Mouse (Mus musculus): ENCODE results near the gene Irx5. TPM values are rescaled to one million over a fixed set of nuclear protein-coding genes. Genes with fewer than 3 reads are reported as not detected.

Irx5 gene
- polyA plus RNA-seq (2014; fragmentation: Nextera tagmentation; extraction: Ambion mirVana), result 11.2 and 15.4 TPM in 2 replicates

DNA sequence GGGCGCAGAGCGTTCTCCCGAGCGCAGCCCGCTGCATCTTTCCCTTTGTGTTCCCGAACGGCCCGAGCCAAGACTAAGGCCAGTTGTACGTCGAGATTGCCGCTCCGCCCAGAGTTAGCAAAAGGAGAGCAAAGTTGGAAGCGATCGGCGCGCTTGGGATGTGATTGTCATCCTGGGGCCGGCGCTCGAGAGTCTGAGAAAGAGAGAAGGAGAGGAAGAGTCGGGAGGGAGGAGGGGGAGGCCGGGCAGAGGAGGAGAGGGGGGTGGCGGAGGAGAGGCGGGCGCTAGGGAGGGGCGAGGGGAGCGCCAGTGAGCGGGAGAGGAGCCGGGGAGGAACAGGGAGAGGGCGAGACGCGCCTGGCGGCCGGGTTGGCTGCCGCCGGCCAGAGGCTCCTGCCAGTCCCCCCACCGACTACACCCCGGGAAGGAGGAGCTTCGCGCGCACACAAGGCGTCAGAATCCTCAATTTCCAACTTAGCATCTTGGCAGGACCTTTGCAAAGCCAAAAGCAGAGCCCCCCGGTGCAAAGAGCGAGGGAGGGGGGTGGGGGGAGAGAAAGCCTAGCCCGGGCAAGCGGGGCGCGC is at the start of gene Irx5:
TSS of gene Irx5 (plus strand) at position 228 of the 584 bp plus-strand sequence.
- Histone ChIP-seq H3K4me3 (ENCODE audit: low read depth, low read length) (peak within 1 kb of the TSS; percentile 53), H3K9me3 (ENCODE audit: control insufficient read depth, low read length) (no peaks in the 10 kb centered on the region), H3K4me1 (ENCODE audit: control insufficient read depth, insufficient read depth, low read length) (peaks cover 18% of the 10 kb centered on the region), H3K36me3 (ENCODE audit: control insufficient read depth, insufficient read depth, low read length) (no peaks in the 10 kb centered on the region), H3K27me3 (ENCODE audit: control insufficient read depth, insufficient read depth, low read length) (peaks cover 57% of the 10 kb centered on the region), H3K27ac (replicated peaks; ENCODE audit: low read depth, low read length) (peak within 1 kb of the TSS; percentile 84), H3K4me2 (ENCODE audit: low read depth, severe bottlenecking) (peak within 1 kb of the TSS; percentile 84), H3K9ac (ENCODE audit: low read length) (peak within 1 kb of the TSS; percentile 76)
- DNase-seq (ENCODE audit: low spot score) (peak; percentile 84), ATAC-seq (ENCODE audit: insufficient number of reproducible peaks, low FRiP score, low TSS enrichment, low read depth) (peak; percentile 33; the same call in 1 of the 2 replicates)
- WGBS, result 0% methylated on average over 47 of the region's 47 CpGs

DNA sequence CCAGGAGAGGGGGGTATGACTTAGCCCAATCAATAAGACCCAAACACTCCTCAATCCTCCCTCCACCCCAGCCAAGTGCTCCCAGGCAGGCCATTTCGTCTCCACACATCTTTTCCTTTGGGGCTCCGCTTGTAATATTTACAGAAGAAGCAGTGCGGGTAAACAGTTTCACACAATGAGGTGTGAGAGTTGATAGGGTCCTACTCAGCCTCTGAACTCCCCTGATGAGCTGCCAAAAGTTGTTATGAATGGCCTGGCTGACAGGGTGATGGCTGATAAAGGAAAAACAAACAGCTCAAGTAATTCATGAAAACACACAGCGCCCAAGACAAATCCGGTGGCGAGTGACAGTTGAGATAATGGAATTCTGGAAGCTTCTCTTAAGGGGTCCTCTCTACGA is 45.2 kb upstream of the Irx5 start:
- DNase-seq (ENCODE audit: low spot score), result no peak
- no peak overlapping the region for H3K9ac ChIP-seq (ENCODE audit: low read length)
- H3K27me3 ChIP-seq (ENCODE audit: control insufficient read depth, insufficient read depth, low read length), result no peaks in the 10 kb centered on the region
- no peak overlapping the region for H3K4me2 ChIP-seq (ENCODE audit: low read depth, severe bottlenecking)
- H3K4me1 ChIP-seq (ENCODE audit: control insufficient read depth, insufficient read depth, low read length), result peaks cover 3% of the 10 kb centered on the region; the same call in 1 of the 2 replicates
- 34% methylated on average over 7 of the region's 7 CpGs for WGBS
- H3K4me3 ChIP-seq (ENCODE audit: low read depth, low read length), result no peak overlapping the region
- no peak for ATAC-seq (ENCODE audit: insufficient number of reproducible peaks, low FRiP score, low TSS enrichment, low read depth)
- H3K27ac ChIP-seq (replicated peaks; ENCODE audit: low read depth, low read length), result no peak overlapping the region
- no peaks in the 10 kb centered on the region for H3K9me3 ChIP-seq (ENCODE audit: control insufficient read depth, low read length)
- H3K36me3 ChIP-seq (ENCODE audit: control insufficient read depth, insufficient read depth, low read length), result no peaks in the 10 kb centered on the region

DNA sequence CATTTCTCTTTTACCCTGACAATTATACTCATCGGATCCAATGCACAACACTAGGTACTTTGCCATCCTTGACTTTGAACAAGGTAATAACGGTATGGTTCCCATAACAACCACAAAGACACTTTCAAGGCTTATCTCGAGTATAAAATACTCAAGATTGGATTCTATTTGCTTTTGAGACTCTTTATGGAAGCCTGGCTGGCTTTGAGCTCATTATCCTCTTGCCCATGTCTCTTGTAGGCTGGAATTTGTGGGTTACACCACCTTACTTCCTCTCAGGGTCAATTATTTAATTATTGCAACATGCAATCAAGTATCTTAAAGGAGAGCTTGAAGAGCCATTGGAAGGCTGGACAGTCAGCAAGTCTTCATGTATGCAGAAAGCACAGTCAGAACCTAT is 43.7 kb upstream of the Irx5 start:
- Histone ChIP-seq H3K27ac (replicated peaks; ENCODE audit: low read depth, low read length) (no peak overlapping the region), H3K9ac (ENCODE audit: low read length) (no peak overlapping the region), H3K27me3 (ENCODE audit: control insufficient read depth, insufficient read depth, low read length) (no peaks in the 10 kb centered on the region), H3K4me2 (ENCODE audit: low read depth, severe bottlenecking) (no peak overlapping the region), H3K9me3 (ENCODE audit: control insufficient read depth, low read length) (no peaks in the 10 kb centered on the region), H3K4me1 (ENCODE audit: control insufficient read depth, insufficient read depth, low read length) (peaks cover 3% of the 10 kb centered on the region; the same call in 1 of the 2 replicates), H3K4me3 (ENCODE audit: low read depth, low read length) (no peak overlapping the region), H3K36me3 (ENCODE audit: control insufficient read depth, insufficient read depth, low read length) (no peaks in the 10 kb centered on the region)
- WGBS, result 90% methylated on average over 3 of the region's 3 CpGs
- DNase-seq (ENCODE audit: low spot score), result no peak
- no peak for ATAC-seq (ENCODE audit: insufficient number of reproducible peaks, low FRiP score, low TSS enrichment, low read depth)

DNA sequence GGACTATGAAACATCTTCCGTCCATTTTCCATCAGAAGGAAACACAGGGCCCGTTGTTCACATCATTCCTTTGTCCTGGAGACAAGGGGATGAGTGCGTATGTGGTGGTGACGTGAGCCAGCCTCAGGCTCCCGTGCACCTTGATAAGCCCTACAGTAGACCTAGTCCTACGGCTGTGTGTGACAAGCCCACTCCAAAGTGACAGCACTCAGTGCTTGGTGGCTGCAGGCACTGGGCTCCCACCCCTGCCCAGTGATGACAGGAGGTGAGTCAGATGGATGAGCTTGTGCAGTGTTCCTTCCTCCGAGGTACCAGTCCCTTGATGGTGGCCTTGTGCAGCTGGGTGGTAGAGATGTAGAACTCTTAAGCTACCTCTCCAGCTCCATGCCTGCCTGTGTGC is 33.7 kb upstream of the Irx5 start:
- H3K9ac ChIP-seq (ENCODE audit: low read length), result no peak overlapping the region
- H3K36me3 ChIP-seq (ENCODE audit: control insufficient read depth, insufficient read depth, low read length), result no peaks in the 10 kb centered on the region
- H3K27me3 ChIP-seq (ENCODE audit: control insufficient read depth, insufficient read depth, low read length), result no peaks in the 10 kb centered on the region
- no peak for DNase-seq (ENCODE audit: low spot score)
- ATAC-seq (ENCODE audit: insufficient number of reproducible peaks, low FRiP score, low TSS enrichment, low read depth), result no peak
- H3K27ac ChIP-seq (replicated peaks; ENCODE audit: low read depth, low read length), result no peak overlapping the region
- 90% methylated on average over 7 of the region's 7 CpGs for WGBS
- no peak overlapping the region for H3K4me2 ChIP-seq (ENCODE audit: low read depth, severe bottlenecking)
- H3K4me3 ChIP-seq (ENCODE audit: low read depth, low read length), result no peak overlapping the region
- no peaks in the 10 kb centered on the region for H3K9me3 ChIP-seq (ENCODE audit: control insufficient read depth, low read length)
- H3K4me1 ChIP-seq (ENCODE audit: control insufficient read depth, insufficient read depth, low read length), result no peaks in the 10 kb centered on the region

DNA sequence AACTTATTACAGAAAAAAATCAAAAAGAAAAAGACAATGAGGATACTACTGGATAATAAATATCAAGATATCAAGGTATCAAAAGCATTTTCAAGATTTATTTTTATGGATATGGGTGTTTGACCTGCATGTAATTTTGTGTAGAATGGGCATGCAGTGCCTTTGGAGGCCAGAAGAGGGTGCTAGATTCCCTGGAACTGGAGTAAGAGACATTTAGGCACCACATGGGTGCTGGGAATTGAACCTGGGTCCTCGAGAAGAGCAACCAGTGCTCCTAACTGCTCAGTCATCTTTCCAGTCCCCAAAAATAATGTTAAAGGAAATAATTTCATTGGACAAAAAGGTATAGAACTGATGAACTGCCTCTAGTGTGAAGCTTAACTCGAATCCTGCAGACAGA is 30.2 kb upstream of the Irx5 start:
- H3K36me3 ChIP-seq (ENCODE audit: control insufficient read depth, insufficient read depth, low read length), result no peaks in the 10 kb centered on the region
- WGBS, result 92% methylated on average over 2 of the region's 2 CpGs
- H3K27ac ChIP-seq (replicated peaks; ENCODE audit: low read depth, low read length), result no peak overlapping the region

DNA sequence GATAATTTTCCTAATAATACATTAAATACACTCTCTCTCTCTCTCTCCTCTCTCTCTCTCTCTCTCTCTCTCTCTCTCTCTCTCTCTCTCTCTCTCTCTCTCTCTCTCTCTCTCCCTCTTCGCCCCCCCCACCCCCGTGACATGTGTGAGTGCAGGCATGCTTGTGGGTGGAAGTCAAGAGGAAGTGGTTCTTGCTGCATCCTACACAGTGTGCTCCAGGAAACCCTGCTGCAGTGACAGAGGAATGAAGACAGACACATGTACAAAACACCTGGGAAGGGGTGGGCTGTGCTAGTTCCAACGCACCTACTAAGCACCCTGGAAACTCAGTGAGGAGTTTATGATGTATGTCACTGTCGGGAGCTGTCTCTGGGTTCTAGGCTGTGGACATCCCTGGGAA is 28.2 kb upstream of the Irx5 start:
- H3K9ac ChIP-seq (ENCODE audit: low read length), result no peak overlapping the region
- H3K27me3 ChIP-seq (ENCODE audit: control insufficient read depth, insufficient read depth, low read length), result no peaks in the 10 kb centered on the region; the same call in 1 of the 2 replicates
- no peaks in the 10 kb centered on the region for H3K4me1 ChIP-seq (ENCODE audit: control insufficient read depth, insufficient read depth, low read length)
- WGBS, result 71% methylated on average over 3 of the region's 4 CpGs
- H3K9me3 ChIP-seq (ENCODE audit: control insufficient read depth, low read length), result no peaks in the 10 kb centered on the region
- DNase-seq (ENCODE audit: low spot score) (no peak), ATAC-seq (ENCODE audit: insufficient number of reproducible peaks, low FRiP score, low TSS enrichment, low read depth) (no peak)
- H3K4me3 ChIP-seq (ENCODE audit: low read depth, low read length), result no peak overlapping the region
- H3K27ac ChIP-seq (replicated peaks; ENCODE audit: low read depth, low read length), result no peak overlapping the region
- no peak overlapping the region for H3K4me2 ChIP-seq (ENCODE audit: low read depth, severe bottlenecking)
- H3K36me3 ChIP-seq (ENCODE audit: control insufficient read depth, insufficient read depth, low read length), result no peaks in the 10 kb centered on the region

More for the DNA sequence above, 30.2 kb upstream of the Irx5 start:
- H3K4me1 ChIP-seq (ENCODE audit: control insufficient read depth, insufficient read depth, low read length), result no peaks in the 10 kb centered on the region
- H3K4me2 ChIP-seq (ENCODE audit: low read depth, severe bottlenecking), result no peak overlapping the region
- no peaks in the 10 kb centered on the region; the same call in 1 of the 2 replicates for H3K27me3 ChIP-seq (ENCODE audit: control insufficient read depth, insufficient read depth, low read length)
- H3K9me3 ChIP-seq (ENCODE audit: control insufficient read depth, low read length), result no peaks in the 10 kb centered on the region
- H3K4me3 ChIP-seq (ENCODE audit: low read depth, low read length), result no peak overlapping the region
- no peak for ATAC-seq (ENCODE audit: insufficient number of reproducible peaks, low FRiP score, low TSS enrichment, low read depth)
- no peak for DNase-seq (ENCODE audit: low spot score)
- H3K9ac ChIP-seq (ENCODE audit: low read length), result no peak overlapping the region

DNA sequence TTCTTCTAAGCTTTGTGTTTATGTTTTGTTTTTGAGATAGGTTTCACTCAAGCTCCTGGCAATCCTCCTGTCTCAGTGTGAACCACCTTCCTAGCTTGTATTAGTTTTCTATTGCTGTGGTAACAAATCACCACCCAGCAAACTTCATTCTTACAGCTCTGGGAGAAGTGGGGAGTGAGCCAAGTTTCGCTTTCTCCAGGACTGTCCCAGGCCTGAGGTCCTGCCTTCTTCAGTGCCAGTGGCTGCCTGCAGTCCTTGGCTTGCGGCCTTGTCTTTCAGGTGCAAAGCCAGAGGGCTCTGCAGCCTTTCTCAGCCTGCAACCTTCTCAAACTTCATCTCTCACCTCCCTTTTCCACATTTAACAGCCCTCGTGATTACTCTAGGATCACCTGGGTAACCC is 25.6 kb upstream of the Irx5 start:
- H3K27ac ChIP-seq (replicated peaks; ENCODE audit: low read depth, low read length), result no peak overlapping the region

DNA sequence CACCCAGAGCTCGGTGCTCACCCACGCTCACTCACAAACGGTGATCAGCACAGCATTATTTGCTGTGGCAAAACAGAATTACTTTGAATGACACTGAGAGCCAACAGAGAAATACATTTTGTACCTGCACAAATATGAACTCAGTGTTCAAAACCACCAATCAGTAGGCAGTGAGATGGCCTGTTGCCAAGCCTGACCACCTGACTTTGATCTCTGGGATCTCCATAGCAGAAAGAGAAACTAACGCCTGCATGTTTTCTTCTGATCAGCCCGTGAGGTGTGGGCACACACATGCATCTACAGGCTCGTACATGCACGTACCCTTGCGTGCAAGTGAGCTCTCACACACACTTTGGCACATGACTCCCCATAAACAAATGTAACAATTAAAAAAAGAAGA is 24.0 kb upstream of the Irx5 start:
- ATAC-seq (ENCODE audit: insufficient number of reproducible peaks, low FRiP score, low TSS enrichment, low read depth) (no peak), DNase-seq (ENCODE audit: low spot score) (no peak)
- Histone ChIP-seq H3K9me3 (ENCODE audit: control insufficient read depth, low read length) (no peaks in the 10 kb centered on the region), H3K4me3 (ENCODE audit: low read depth, low read length) (no peak overlapping the region), H3K27me3 (ENCODE audit: control insufficient read depth, insufficient read depth, low read length) (no peaks in the 10 kb centered on the region; the same call in 1 of the 2 replicates), H3K36me3 (ENCODE audit: control insufficient read depth, insufficient read depth, low read length) (no peaks in the 10 kb centered on the region), H3K4me2 (ENCODE audit: low read depth, severe bottlenecking) (no peak overlapping the region), H3K9ac (ENCODE audit: low read length) (no peak overlapping the region), H3K4me1 (ENCODE audit: control insufficient read depth, insufficient read depth, low read length) (no peaks in the 10 kb centered on the region; the same call in 1 of the 2 replicates), H3K27ac (replicated peaks; ENCODE audit: low read depth, low read length) (no peak overlapping the region)
- 92% methylated on average over 8 of the region's 8 CpGs for WGBS

More for the DNA sequence above, 25.6 kb upstream of the Irx5 start:
- H3K9ac ChIP-seq (ENCODE audit: low read length), result no peak overlapping the region
- no peak overlapping the region for H3K4me2 ChIP-seq (ENCODE audit: low read depth, severe bottlenecking)
- H3K9me3 ChIP-seq (ENCODE audit: control insufficient read depth, low read length), result no peaks in the 10 kb centered on the region
- ATAC-seq (ENCODE audit: insufficient number of reproducible peaks, low FRiP score, low TSS enrichment, low read depth) (no peak), DNase-seq (ENCODE audit: low spot score) (no peak)
- no peaks in the 10 kb centered on the region for H3K36me3 ChIP-seq (ENCODE audit: control insufficient read depth, insufficient read depth, low read length)
- no peaks in the 10 kb centered on the region; the same call in 1 of the 2 replicates for H3K27me3 ChIP-seq (ENCODE audit: control insufficient read depth, insufficient read depth, low read length)
- WGBS, result 70% methylated on average over 3 of the region's 3 CpGs
- H3K4me1 ChIP-seq (ENCODE audit: control insufficient read depth, insufficient read depth, low read length), result no peaks in the 10 kb centered on the region; the same call in 1 of the 2 replicates
- H3K4me3 ChIP-seq (ENCODE audit: low read depth, low read length), result no peak overlapping the region

DNA sequence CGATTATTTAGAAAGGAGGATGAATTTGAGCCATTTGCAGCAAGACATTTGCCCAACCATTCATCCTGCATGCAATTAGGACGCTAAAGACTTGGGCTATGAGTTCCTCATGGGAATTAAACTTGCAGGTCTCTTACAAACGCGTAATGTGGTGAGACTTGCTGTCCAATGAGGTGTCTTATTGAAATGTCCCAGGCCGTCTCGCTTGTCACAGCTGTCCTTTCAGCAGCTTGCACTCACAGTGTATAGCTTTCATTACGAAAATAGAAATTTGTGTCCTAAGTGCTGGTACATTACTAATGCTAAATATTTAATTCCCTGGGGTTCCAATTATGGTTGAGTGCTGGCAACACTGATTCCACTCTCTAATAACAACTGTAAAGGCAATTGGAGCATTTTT is 22.3 kb upstream of the Irx5 start:
- Histone ChIP-seq H3K4me3 (ENCODE audit: low read depth, low read length) (no peak overlapping the region), H3K27ac (replicated peaks; ENCODE audit: low read depth, low read length) (no peak overlapping the region), H3K9me3 (ENCODE audit: control insufficient read depth, low read length) (no peaks in the 10 kb centered on the region), H3K4me2 (ENCODE audit: low read depth, severe bottlenecking) (no peak overlapping the region), H3K36me3 (ENCODE audit: control insufficient read depth, insufficient read depth, low read length) (no peaks in the 10 kb centered on the region), H3K4me1 (ENCODE audit: control insufficient read depth, insufficient read depth, low read length) (no peaks in the 10 kb centered on the region; the same call in 1 of the 2 replicates), H3K27me3 (ENCODE audit: control insufficient read depth, insufficient read depth, low read length) (no peaks in the 10 kb centered on the region; the same call in 1 of the 2 replicates), H3K9ac (ENCODE audit: low read length) (no peak overlapping the region)
- DNase-seq (ENCODE audit: low spot score) (no peak), ATAC-seq (ENCODE audit: insufficient number of reproducible peaks, low FRiP score, low TSS enrichment, low read depth) (no peak)
- WGBS, result 57% methylated on average over 7 of the region's 7 CpGs
